Mouse (Mus musculus) kidney, adult 9 months (tissue): Measurements from ENCODE around the gene Sox10.

Experiments
- DNase-seq: peaks from one replicate; pipeline ENCODE4 v3.0.0; 2022

The Sox10 gene

DNA sequence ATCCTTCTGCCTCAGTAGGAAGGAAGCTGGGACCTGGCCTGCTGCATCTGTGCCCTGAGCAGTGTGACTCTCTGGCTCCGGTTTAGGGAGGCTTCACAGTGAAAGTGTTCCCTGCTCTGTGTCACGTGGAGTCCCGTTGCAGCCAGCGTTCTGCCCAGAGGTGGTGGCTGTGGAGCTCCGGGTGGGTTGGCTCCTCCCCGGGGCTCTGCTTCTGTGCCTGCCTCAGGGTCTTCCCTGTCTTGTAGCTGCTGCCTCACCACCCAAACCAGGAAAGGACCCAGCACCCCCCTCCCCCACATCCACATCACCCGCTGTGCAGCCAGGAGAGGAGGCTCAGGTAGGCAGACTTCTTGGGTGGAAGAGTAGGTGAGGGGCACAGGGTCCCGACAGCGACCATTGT is 45.5 kb downstream of the Sox10 start:
- DNase-seq = no peak

DNA sequence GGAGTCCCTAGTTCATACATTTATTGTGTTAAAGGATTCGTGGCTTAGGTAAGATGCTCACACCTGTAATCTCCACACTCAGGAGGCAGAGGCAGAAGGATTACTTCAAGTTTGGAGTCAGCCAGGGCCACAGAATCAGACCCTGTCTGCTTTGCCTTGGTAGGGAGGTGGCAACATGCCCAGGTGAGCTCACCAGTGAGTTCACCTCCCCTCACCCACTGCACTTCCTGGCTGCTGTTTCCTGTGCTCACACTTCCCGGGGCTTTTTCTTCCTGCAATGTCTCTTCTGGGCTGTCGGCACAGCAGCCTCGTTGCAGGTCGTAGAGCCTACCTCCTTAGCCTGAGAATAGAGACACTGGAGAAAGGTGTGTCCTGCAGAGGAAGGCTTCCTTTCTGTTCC is 49.8 kb downstream of the Sox10 start:
- no peak for DNase-seq

DNA sequence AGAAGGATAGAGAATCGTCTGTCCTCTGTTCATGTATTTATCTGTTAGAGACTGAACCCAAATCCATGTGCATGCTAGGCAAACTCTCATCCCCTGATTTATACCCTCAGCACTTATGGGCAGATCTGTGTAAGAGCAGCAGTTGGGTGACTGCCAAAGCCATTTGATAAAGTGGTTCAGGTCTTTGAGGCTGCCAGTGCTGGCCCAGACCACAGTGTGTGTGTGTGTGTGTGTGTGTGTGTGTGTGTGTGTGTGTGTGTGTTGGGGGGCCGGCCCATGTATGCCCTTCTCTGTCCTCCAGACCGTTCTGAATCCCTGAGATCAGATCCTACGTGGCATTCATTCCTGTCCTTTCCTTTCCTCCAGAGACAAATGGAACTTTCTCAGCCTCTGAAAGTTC is 53.3 kb downstream of the Sox10 start:
- peak; percentile 41 for DNase-seq

DNA sequence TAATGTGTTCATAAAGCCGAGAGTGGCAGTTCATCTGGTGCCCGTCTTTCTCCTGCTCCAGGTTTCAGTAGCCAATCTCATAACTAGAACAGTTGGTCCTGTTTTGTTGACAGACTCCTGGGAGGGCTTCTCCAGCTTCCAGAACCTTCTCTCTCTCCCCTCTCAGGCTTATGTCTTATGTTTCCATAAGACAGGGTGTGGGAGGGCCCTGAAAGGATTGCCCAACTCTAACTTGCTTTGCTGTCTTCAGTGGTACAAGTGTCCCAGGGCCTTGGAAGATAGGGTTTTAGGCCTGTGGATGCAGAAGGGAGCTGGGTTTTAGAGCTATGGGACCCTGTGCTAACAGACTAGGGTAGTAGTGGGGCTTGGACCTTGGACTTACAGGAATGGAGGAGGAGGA is 54.5 kb downstream of the Sox10 start:
- no peak for DNase-seq

DNA sequence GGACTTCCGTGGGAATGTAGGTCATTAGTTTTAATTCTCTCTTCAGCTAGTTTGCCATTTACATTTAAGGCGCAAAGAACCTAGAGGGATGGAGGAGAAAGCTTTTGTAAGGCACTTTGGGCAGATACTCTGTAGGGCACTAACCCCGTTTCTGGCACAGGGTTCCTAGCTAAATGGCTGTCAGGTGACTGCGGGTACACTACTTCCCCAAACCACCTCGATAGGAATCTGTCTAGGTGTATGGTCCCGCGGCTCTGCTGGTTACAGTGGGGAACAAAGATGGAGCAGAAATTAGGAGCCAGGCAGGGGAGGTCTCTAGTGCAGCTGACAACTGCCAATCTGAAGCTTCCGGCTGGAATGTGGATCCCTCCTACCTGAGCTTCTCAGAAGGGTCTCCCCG is 55.0 kb downstream of the Sox10 start:
- DNase-seq = no peak

DNA sequence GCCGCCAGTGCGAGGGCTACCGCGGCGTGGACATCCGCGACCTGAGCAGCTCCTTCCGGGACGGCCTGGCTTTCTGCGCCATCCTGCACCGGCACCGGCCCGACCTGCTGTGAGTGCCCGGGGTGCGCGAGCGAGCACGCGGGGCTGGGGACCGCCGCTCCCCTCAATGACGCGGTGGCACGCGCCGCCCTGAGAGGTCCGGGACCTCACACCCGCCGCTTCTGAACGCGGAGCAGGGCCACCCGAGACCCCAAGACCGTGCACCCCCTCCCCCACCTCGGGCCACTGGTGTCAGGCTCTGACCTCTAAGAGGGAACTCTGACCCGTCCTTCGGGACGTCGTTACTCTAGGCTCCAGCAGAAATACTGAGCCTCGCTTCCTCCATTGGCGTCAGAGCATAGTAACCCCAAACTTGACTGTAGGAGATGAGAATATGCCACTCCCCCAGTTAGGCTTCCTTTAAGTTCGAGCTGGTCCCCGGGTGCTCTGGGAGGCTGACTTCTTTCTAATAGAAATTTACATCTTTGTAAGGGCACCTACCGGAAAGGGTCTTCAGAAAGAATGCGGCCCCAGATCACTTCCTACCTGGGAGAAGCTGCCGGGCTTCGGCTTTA is 55.6 kb downstream of the Sox10 start:
- peak; percentile 28 for DNase-seq

DNA sequence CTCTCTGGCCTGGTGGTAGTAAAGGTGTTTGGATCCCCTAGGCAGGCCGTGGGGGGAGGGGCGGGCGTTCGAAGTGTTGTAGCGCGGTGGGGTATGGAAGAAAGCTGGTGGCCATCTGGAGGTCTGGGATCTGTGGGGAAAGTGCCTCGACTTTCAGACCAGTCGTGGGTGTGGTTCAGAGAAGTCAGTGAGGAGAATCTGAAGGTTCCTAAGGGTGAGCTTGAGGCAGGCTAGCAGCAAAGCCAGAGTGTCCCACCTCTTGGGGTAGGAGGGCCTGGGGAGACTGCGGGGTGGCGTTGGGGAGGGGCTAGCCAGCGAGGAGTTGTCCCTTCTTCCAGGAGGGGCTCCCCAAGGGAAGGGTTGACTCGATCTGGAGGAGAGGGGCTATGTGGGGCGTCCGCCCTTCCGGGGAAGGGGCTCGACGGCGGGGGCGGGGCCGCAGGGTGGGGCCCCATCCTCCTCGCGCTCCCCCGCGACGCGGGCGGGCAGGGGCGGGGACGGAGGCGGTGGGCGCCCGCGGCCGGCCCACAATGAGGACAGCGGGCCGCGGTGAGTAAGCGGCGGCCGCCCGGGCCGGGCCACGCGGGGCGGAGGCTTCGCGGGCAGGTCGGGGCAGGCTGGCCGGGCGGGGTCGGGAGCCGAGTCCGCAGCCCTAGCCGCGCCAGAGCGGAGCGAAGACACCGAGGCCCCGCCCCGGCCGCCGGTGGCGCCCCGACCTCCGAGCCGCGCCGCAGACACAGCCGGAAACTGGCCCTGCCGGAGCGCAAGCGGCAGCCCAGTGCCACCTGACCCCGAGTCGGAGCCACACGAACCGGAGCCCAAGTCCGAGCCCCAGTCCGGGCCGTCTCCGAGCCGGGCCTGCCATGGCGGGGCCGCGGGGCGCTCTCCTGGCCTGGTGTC is 56.4 kb downstream of the Sox10 start, which contains the start of gene Micall1:
Gene Micall1, plus strand, starts transcription at position 478 of the 900 bp plus-strand sequence.
- peak; percentile 77 for DNase-seq

DNA sequence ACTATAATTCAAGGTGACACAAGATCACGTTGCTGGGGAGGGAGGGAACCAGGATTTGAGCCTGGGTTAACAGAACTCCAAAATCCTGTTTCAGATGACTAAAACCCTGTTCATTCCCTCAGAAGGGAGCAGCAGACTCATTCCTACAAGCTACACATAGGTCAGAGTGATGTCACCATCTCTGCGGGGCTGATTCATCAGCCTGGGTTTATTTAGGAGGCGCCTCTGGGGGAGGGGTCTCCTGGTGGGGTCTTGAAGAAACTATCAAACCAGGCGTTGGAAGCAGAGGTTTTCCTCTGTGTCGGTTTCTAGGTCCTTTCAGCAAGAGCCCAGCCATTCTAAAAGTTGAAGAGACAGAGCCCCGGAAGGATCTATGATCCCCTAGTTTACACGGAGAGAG is 57.1 kb downstream of the Sox10 start:
- no peak for DNase-seq

DNA sequence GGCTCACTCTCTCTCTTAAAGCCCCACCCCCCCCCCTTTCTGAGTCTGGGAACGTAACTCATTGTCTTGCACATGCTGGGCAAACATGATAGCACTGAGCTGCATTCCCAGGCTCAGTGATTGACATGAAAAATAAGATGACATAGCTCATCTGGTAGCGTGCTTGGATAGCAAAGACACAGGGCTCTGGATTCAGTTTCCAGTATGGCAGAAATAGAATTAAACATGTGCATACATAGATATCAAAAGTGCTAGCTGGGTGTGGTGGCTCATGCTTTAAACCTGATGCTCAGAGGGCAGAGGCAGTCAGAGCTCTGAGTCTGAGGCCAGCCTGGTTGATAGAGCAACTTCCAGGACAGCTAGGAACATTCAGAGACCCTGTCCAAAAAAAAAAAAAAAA is 59.2 kb downstream of the Sox10 start:
- DNase-seq = no peak
